Mouse (Mus musculus): ENCODE measurements at regions not wholly inside any gene's neighbourhood (a gene's known extent, or its start where the extent isn't known, plus 50 kb on each side); places are given as distances from the start of the nearest gene placed in this dataset.
"Not testable (repeated sequence)": the region's sequence is repeated elsewhere in the genome, so short reads cannot be mapped to it uniquely, and the experiment has no call there.

GRCm38 (mm10) chr3:57018171-57018570 lies 283.6 kb downstream of the Tm4sf1 start:
- DNase-seq (ENCODE audit: extremely low spot score in 1 of 2, low spot score in 1 of 2): no peak

GRCm38 (mm10) chr3:56981305-56981660 lies 320.5 kb downstream of the Tm4sf1 start:
- DNase-seq (ENCODE audit: extremely low spot score in 1 of 2, low spot score in 1 of 2): no peak

- DNase-seq (ENCODE audit: extremely low spot score in 1 of 2, low spot score in 1 of 2): no peak
Observed at GRCm38 (mm10) chr3:56980593-56981304, 321.0 kb downstream of the Tm4sf1 start.

- no peak for DNase-seq (ENCODE audit: extremely low spot score in 1 of 2, low spot score in 1 of 2)
Observed at GRCm38 (mm10) chr3:56966008-56966407, 335.8 kb downstream of the Tm4sf1 start.

- no peak for DNase-seq (ENCODE audit: extremely low spot score in 1 of 2, low spot score in 1 of 2)
Observed at GRCm38 (mm10) chr3:56965444-56965843, 336.3 kb downstream of the Tm4sf1 start.

- no peak for DNase-seq (ENCODE audit: extremely low spot score in 1 of 2, low spot score in 1 of 2)
Observed at GRCm38 (mm10) chr3:56964156-56964555, 337.6 kb downstream of the Tm4sf1 start.

- no peak for DNase-seq (ENCODE audit: extremely low spot score in 1 of 2, low spot score in 1 of 2)
Observed at GRCm38 (mm10) chr3:56963251-56963650, 338.5 kb downstream of the Tm4sf1 start.

- DNase-seq (ENCODE audit: extremely low spot score in 1 of 2, low spot score in 1 of 2): peak; percentile 22 to 27
Observed at GRCm38 (mm10) chr3:56962248-56963013, 339.4 kb downstream of the Tm4sf1 start.

GRCm38 (mm10) chr3:56956978-56957377 lies 344.8 kb downstream of the Tm4sf1 start:
- no peak for DNase-seq (ENCODE audit: extremely low spot score in 1 of 2, low spot score in 1 of 2)

GRCm38 (mm10) chr3:56955799-56956121 lies 346.0 kb downstream of the Tm4sf1 start:
- DNase-seq (ENCODE audit: extremely low spot score in 1 of 2, low spot score in 1 of 2): no peak

GRCm38 (mm10) chr3:56955098-56955798 lies 346.5 kb downstream of the Tm4sf1 start:
- DNase-seq (ENCODE audit: extremely low spot score in 1 of 2, low spot score in 1 of 2): no peak

- not testable (repeated sequence) for DNase-seq (ENCODE audit: extremely low spot score in 1 of 2, low spot score in 1 of 2)
Observed at GRCm38 (mm10) chr3:56942557-56942956, 359.2 kb downstream of the Tm4sf1 start.

GRCm38 (mm10) chr3:56928940-56929339 lies 372.8 kb downstream of the Tm4sf1 start:
- DNase-seq (ENCODE audit: extremely low spot score in 1 of 2, low spot score in 1 of 2): not testable (repeated sequence)

- no peak for DNase-seq (ENCODE audit: extremely low spot score in 1 of 2, low spot score in 1 of 2)
Observed at GRCm38 (mm10) chr3:56898491-56898890, 403.3 kb downstream of the Tm4sf1 start.

GRCm38 (mm10) chr3:56877062-56877461 lies 424.7 kb downstream of the Tm4sf1 start:
- no peak for DNase-seq (ENCODE audit: extremely low spot score in 1 of 2, low spot score in 1 of 2)

- no peak for DNase-seq (ENCODE audit: extremely low spot score in 1 of 2, low spot score in 1 of 2)
Observed at GRCm38 (mm10) chr3:56863591-56863990, 438.2 kb downstream of the Tm4sf1 start.

GRCm38 (mm10) chr3:56859841-56860240 lies 441.9 kb downstream of the Tm4sf1 start:
- DNase-seq (ENCODE audit: extremely low spot score in 1 of 2, low spot score in 1 of 2): no peak

- DNase-seq (ENCODE audit: extremely low spot score in 1 of 2, low spot score in 1 of 2): no peak
Observed at GRCm38 (mm10) chr3:56845462-56845770, 456.4 kb downstream of the Tm4sf1 start.

GRCm38 (mm10) chr3:56844681-56845461 lies 456.9 kb downstream of the Tm4sf1 start:
- DNase-seq (ENCODE audit: extremely low spot score in 1 of 2, low spot score in 1 of 2): no peak

GRCm38 (mm10) chr3:56837176-56837575 lies 464.6 kb downstream of the Tm4sf1 start:
- DNase-seq (ENCODE audit: extremely low spot score in 1 of 2, low spot score in 1 of 2): no peak
